Mouse (Mus musculus) G1E (cell line): Measurements from ENCODE around the gene Rhbdd2. TPM values are rescaled to one million over a fixed set of nuclear protein-coding genes. Genes with fewer than 3 reads are reported as not detected.

Experiments used
- ATAC-seq: 2 replicates; pipeline ENCODE4 v1.8.0; 2016; ENCODE audit warnings: mild to moderate bottlenecking; ENCODE audit not compliant: insufficient number of reproducible peaks, poor library complexity, low FRiP score, severe bottlenecking; ENCODE audit errors: extremely low read depth
- DNase-seq: peaks from one replicate; pipeline ENCODE4 v3.0.0; 2012; ENCODE audit warnings: low spot score
- H3K27me3 ChIP-seq: 2 replicates; pipeline ENCODE4 v1.6.1; 2012; ENCODE audit warnings: mild to moderate bottlenecking, low read length, inconsistent platforms; ENCODE audit not compliant: insufficient read depth
- H3K36me3 ChIP-seq: replicated peaks from 2 replicates; pipeline ENCODE3; 2012; ENCODE audit warnings: mild to moderate bottlenecking, inconsistent platforms
- H3K4me1 ChIP-seq: 2 replicates; pipeline ENCODE4 v1.6.1; 2012; ENCODE audit warnings: low read depth, low read length, inconsistent platforms, mixed read lengths; ENCODE audit not compliant: insufficient read depth
- H3K4me3 ChIP-seq: 2 replicates; pipeline ENCODE4 v1.5.1; 2012; ENCODE audit warnings: low read depth, mild to moderate bottlenecking, inconsistent platforms, low read length, moderate library complexity, mixed read lengths
- H3K9me3 ChIP-seq: replicated peaks from 2 replicates; pipeline ENCODE4 v1.6.1; 2012; ENCODE audit warnings: inconsistent platforms
- CTCF ChIP-seq: IDR thresholded peaks from 2 replicates; pipeline ENCODE4 v1.5.1; 2012; ENCODE audit warnings: low read depth, low read length, inconsistent platforms, mixed read lengths
- GATA1 ChIP-seq: IDR thresholded peaks from 2 replicates; pipeline ENCODE4 v1.6.1; 2012; ENCODE audit warnings: borderline replicate concordance, low read length, inconsistent platforms, mixed read lengths
- GATA2 ChIP-seq: IDR thresholded peaks from 2 replicates; pipeline ENCODE4 v1.6.1; 2012; ENCODE audit warnings: low read depth, low read length, inconsistent platforms, borderline replicate concordance
- POLR2AphosphoS5 ChIP-seq: IDR thresholded peaks from 2 replicates; pipeline ENCODE4 v1.6.1; 2012; ENCODE audit warnings: low read depth, low read length, inconsistent platforms; ENCODE audit not compliant: insufficient replicate concordance
- TAL1 ChIP-seq: conservative IDR thresholded peaks from 2 replicates; pipeline ENCODE4 v1.6.1; 2012; ENCODE audit warnings: low read depth, low read length, inconsistent platforms, mixed read lengths
- polyA plus RNA-seq: library from polyadenylated mRNA; stranded (reverse); fragments of >175 nt; gene quantifications from 2 replicates; pipeline ENCODE4 v1.2.3, GENCODE M21; 2012
- total RNA-seq, 2 experiments: library from RNA; stranded (forward) in 1 of 2; stranded (reverse) in 1 of 2; fragments of 200-1000 nt in 1 of 2; fragments of >200 nt in 1 of 2; fragmentation: Nextera tagmentation in 1 of 2; gene quantifications; 2 replicates each; pipeline ENCODE4 v1.2.3; 2014 to 2017

The Rhbdd2 gene
- total and polyA plus RNA-seq, 3 experiments = 6.3 to 21.1 (median 9.8) TPM

DNA sequence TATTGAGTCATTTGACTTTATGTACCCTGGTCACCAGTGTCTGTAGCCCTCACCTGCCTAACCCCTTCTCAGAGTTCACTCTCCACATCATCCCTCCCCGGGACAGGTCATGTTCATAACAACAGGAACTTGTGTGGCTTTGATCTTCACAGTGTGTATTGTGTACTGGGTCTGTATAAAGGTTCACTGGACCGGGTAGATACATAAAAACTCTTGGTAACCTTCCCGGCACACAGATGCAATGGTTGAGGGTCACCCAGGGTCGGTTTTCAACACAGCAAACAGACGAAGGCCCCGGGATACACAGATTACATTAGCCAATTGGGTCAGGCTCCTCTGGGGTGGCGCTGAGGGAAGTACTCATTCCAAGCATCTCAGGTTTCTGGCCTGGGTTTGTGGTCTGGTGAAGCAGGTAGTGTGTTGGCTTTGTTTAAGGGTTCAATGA, 62.9 kb downstream of the Rhbdd2 start:
- Histone ChIP-seq H3K9me3 (no peaks in the 10 kb centered on the region), H3K27me3 (no peaks in the 10 kb centered on the region), H3K4me1 (peaks cover 7% of the 10 kb centered on the region), H3K4me3 (no peak overlapping the region), H3K36me3 (peaks cover 77% of the 10 kb centered on the region)
- no peak for DNase-seq
- ATAC-seq = no peak
- TF ChIP-seq GATA1 (no peak), POLR2AphosphoS5 (no peak), GATA2 (no peak), TAL1 (no peak), CTCF (no peak)

Other genes with a start within 250 kb of the Rhbdd2 start
- gene Pom121, start 238.1 kb upstream of the Rhbdd2 start, total RNA-seq (2014; fragmentation: Nextera tagmentation) = 105 and 123 TPM in 2 replicates
- 4.9 and 5.0 TPM in 2 replicates for gene Pom121, start 238.1 kb upstream of the Rhbdd2 start, total RNA-seq (2017)
- gene Pom121, start 238.1 kb upstream of the Rhbdd2 start, polyA plus RNA-seq = 162 and 185 TPM in 2 replicates
- not detected in 2 replicates for gene Hip1, start 87.5 kb upstream of the Rhbdd2 start, total RNA-seq (2014; fragmentation: Nextera tagmentation)
- gene Hip1, start 87.5 kb upstream of the Rhbdd2 start, total RNA-seq (2017) = 0.17 and 0.38 TPM in 2 replicates
- gene Hip1, start 87.5 kb upstream of the Rhbdd2 start, polyA plus RNA-seq = not detected in 2 replicates
- not detected in 2 replicates for gene Ccl26, start 69.0 kb upstream of the Rhbdd2 start, total RNA-seq (2014; fragmentation: Nextera tagmentation)
- not detected in 2 replicates for gene Ccl26, start 69.0 kb upstream of the Rhbdd2 start, total RNA-seq (2017)
- not detected in 2 replicates for gene Ccl26, start 69.0 kb upstream of the Rhbdd2 start, polyA plus RNA-seq
- gene Ccl24, start 59.6 kb upstream of the Rhbdd2 start, total RNA-seq (2014; fragmentation: Nextera tagmentation) = not detected in 2 replicates
- gene Ccl24, start 59.6 kb upstream of the Rhbdd2 start, total RNA-seq (2017) = 0.12 TPM in 1 of 2 replicates, not detected in the other
- gene Ccl24, start 59.6 kb upstream of the Rhbdd2 start, polyA plus RNA-seq = not detected in 2 replicates
- 26.7 and 38.1 TPM in 2 replicates for gene Por, start 37.4 kb downstream of the Rhbdd2 start, total RNA-seq (2014; fragmentation: Nextera tagmentation)
- 80.5 and 91.1 TPM in 2 replicates for gene Por, start 37.4 kb downstream of the Rhbdd2 start, total RNA-seq (2017)
- gene Por, start 37.4 kb downstream of the Rhbdd2 start, polyA plus RNA-seq = 90.4 and 112 TPM in 2 replicates
- 8.5 and 17.8 TPM in 2 replicates for gene Tmem120a, start 111.8 kb downstream of the Rhbdd2 start, total RNA-seq (2014; fragmentation: Nextera tagmentation)
- 17.3 and 18.0 TPM in 2 replicates for gene Tmem120a, start 111.8 kb downstream of the Rhbdd2 start, total RNA-seq (2017)
- 13.3 and 14.2 TPM in 2 replicates for gene Tmem120a, start 111.8 kb downstream of the Rhbdd2 start, polyA plus RNA-seq
- 0.49 and 0.68 TPM in 2 replicates for gene Styxl1, start 145.8 kb downstream of the Rhbdd2 start, total RNA-seq (2014; fragmentation: Nextera tagmentation)
- 0.12 TPM in 1 of 2 replicates, not detected in the other for gene Styxl1, start 145.8 kb downstream of the Rhbdd2 start, total RNA-seq (2017)
- gene Styxl1, start 145.8 kb downstream of the Rhbdd2 start, polyA plus RNA-seq = not detected in 2 replicates
- 200 and 245 TPM in 2 replicates for gene Mdh2, start 145.9 kb downstream of the Rhbdd2 start, total RNA-seq (2014; fragmentation: Nextera tagmentation)
- 141 and 153 TPM in 2 replicates for gene Mdh2, start 145.9 kb downstream of the Rhbdd2 start, total RNA-seq (2017)
- 664 and 799 TPM in 2 replicates for gene Mdh2, start 145.9 kb downstream of the Rhbdd2 start, polyA plus RNA-seq
- gene Srrm3, start 174.3 kb downstream of the Rhbdd2 start, total RNA-seq (2014; fragmentation: Nextera tagmentation) = not detected in 2 replicates
- 0.38 and 0.41 TPM in 2 replicates for gene Srrm3, start 174.3 kb downstream of the Rhbdd2 start, total RNA-seq (2017)
- gene Srrm3, start 174.3 kb downstream of the Rhbdd2 start, polyA plus RNA-seq = not detected in 2 replicates